Mouse (Mus musculus) layer of hippocampus, adult 2 months (tissue): ENCODE measurements around the gene Hpcal1. TPM values are rescaled to one million over a fixed set of nuclear protein-coding genes. Genes with fewer than 3 reads are reported as not detected.

Source experiments
- DNase-seq, 2 experiments: peaks; one replicate each; pipeline ENCODE4 v3.0.0; 2022; ENCODE audit warnings: low spot score in 2 of 2
- H3K27ac ChIP-seq: fragments of 200-600 bp; 2 replicates; pipeline ENCODE4 v1.8.1; 2022
- H3K4me3 ChIP-seq: fragments of 200-600 bp; 2 replicates; pipeline ENCODE4 v1.8.1; 2022; ENCODE audit warnings: mild to moderate bottlenecking
- CTCF ChIP-seq: fragments of 200-600 bp; conservative IDR thresholded peaks from 2 replicates; pipeline ENCODE4 v1.8.1; 2022; ENCODE audit warnings: antibody characterized with exemption, mild to moderate bottlenecking, moderate library complexity
- total RNA-seq, 2 experiments: library from RNA; stranded (reverse); gene quantifications; 2 replicates each; pipeline ENCODE4 v1.2.3; 2021

Hpcal1 gene
- total RNA-seq, 2 experiments from 2014 or later, result 54.3 to 64.6 TPM

- DNase-seq, result no peak
- no peak for TF ChIP-seq CTCF
- peak overlapping the region; percentile 54 for H3K27ac ChIP-seq
- peak overlapping the region; percentile 89 for H3K4me3 ChIP-seq
Measured at GRCm38 (mm10) chr12:17691891-17692321, 1.2 kb downstream of the Hpcal1 start.

- no peak for TF ChIP-seq CTCF
- Histone ChIP-seq H3K27ac (no peak overlapping the region; the same call in 1 of the 2 replicates), H3K4me3 (peak overlapping the region; percentile 89)
- no peak for DNase-seq
Measured at GRCm38 (mm10) chr12:17692356-17692755, 1.7 kb downstream of the Hpcal1 start.

GRCm38 (mm10) chr12:17692953-17693352 is 2.3 kb downstream of the Hpcal1 start:
- DNase-seq, result no peak
- Histone ChIP-seq H3K27ac (no peak overlapping the region; the same call in 1 of the 2 replicates), H3K4me3 (no peak overlapping the region; the same call in 1 of the 2 replicates)
- no peak for TF ChIP-seq CTCF

- TF ChIP-seq CTCF, result no peak
- DNase-seq, result no peak
- H3K27ac ChIP-seq, result no peak overlapping the region
- H3K4me3 ChIP-seq, result no peak overlapping the region
Measured at GRCm38 (mm10) chr12:17694589-17695115, 4.0 kb downstream of the Hpcal1 start.

- no peak for TF ChIP-seq CTCF
Measured at GRCm38 (mm10) chr12:17696395-17696794, 5.7 kb downstream of the Hpcal1 start.

GRCm38 (mm10) chr12:17698934-17699333 is 8.3 kb downstream of the Hpcal1 start:
- DNase-seq, result no peak
- Histone ChIP-seq H3K4me3 (no peak overlapping the region), H3K27ac (no peak overlapping the region)
- no peak for TF ChIP-seq CTCF

More at GRCm38 (mm10) chr12:17696395-17696794, 5.7 kb downstream of the Hpcal1 start:
- DNase-seq, result no peak
- Histone ChIP-seq H3K27ac (no peak overlapping the region), H3K4me3 (no peak overlapping the region)

GRCm38 (mm10) chr12:17699480-17699879 is 8.8 kb downstream of the Hpcal1 start:
- no peak for DNase-seq
- Histone ChIP-seq H3K4me3 (no peak overlapping the region), H3K27ac (no peak overlapping the region)
- TF ChIP-seq CTCF, result no peak

- TF ChIP-seq CTCF, result no peak
- DNase-seq, result no peak
- Histone ChIP-seq H3K4me3 (no peak overlapping the region; the same call in 1 of the 2 replicates), H3K27ac (no peak overlapping the region; the same call in 1 of the 2 replicates)
Measured at GRCm38 (mm10) chr12:17701131-17701720, 10.6 kb downstream of the Hpcal1 start.

- Histone ChIP-seq H3K4me3 (no peak overlapping the region), H3K27ac (no peak overlapping the region)
- DNase-seq, result no peak
- TF ChIP-seq CTCF, result no peak
Measured at GRCm38 (mm10) chr12:17701795-17702194, 11.1 kb downstream of the Hpcal1 start.

GRCm38 (mm10) chr12:17702257-17702943 is 11.7 kb downstream of the Hpcal1 start:
- Histone ChIP-seq H3K4me3 (no peak overlapping the region), H3K27ac (no peak overlapping the region)
- TF ChIP-seq CTCF, result no peak
- DNase-seq, result no peak

GRCm38 (mm10) chr12:17702944-17703335 is 12.3 kb downstream of the Hpcal1 start:
- no peak for DNase-seq
- Histone ChIP-seq H3K27ac (no peak overlapping the region), H3K4me3 (no peak overlapping the region)
- no peak for TF ChIP-seq CTCF

GRCm38 (mm10) chr12:17703866-17704265 is 13.2 kb downstream of the Hpcal1 start:
- no peak for DNase-seq
- no peak for TF ChIP-seq CTCF
- H3K27ac ChIP-seq, result no peak overlapping the region
- no peak overlapping the region for H3K4me3 ChIP-seq

- no peak overlapping the region for H3K27ac ChIP-seq
- no peak for TF ChIP-seq CTCF
- no peak for DNase-seq
- no peak overlapping the region for H3K4me3 ChIP-seq
Measured at GRCm38 (mm10) chr12:17707472-17707871, 16.8 kb downstream of the Hpcal1 start.

- DNase-seq, result no peak
- peak; percentile 50 for TF ChIP-seq CTCF
- Histone ChIP-seq H3K27ac (no peak overlapping the region), H3K4me3 (no peak overlapping the region)
Measured at GRCm38 (mm10) chr12:17709451-17709850, 18.8 kb downstream of the Hpcal1 start.
